Mouse (Mus musculus) megakaryocyte, embryonic 14.5 days (primary cell): ENCODE data around the gene Antxr2. TPM values are rescaled to one million over a fixed set of nuclear protein-coding genes. Genes with fewer than 3 reads are reported as not detected.

Source experiments
- H3K27me3 ChIP-seq: replicated peaks from 2 replicates; pipeline ENCODE3; 2012; ENCODE audit warnings: inconsistent platforms
- H3K36me3 ChIP-seq: replicated peaks from 2 replicates; pipeline ENCODE3; 2012; ENCODE audit warnings: low read length, inconsistent platforms, mixed read lengths
- H3K4me1 ChIP-seq: 2 replicates; pipeline ENCODE4 v1.6.1; 2012; ENCODE audit warnings: inconsistent platforms
- H3K4me3 ChIP-seq: replicated peaks from 2 replicates; pipeline ENCODE3; 2012; ENCODE audit warnings: moderate library complexity, mild to moderate bottlenecking, inconsistent platforms
- H3K9me3 ChIP-seq: 2 replicates; pipeline ENCODE4 v1.6.1; 2012; ENCODE audit warnings: inconsistent platforms
- FLI1 ChIP-seq: IDR thresholded peaks from 2 replicates; pipeline ENCODE4 v1.6.1; 2012; ENCODE audit warnings: low read length, inconsistent platforms, mixed read lengths
- GATA1 ChIP-seq: IDR thresholded peaks from 3 replicates; pipeline ENCODE4 v1.6.1; 2012; ENCODE audit warnings: mixed read lengths, low read length, inconsistent platforms, borderline replicate concordance
- polyA plus RNA-seq: library from polyadenylated mRNA; stranded (reverse); fragments of >175 nt; gene quantifications from 2 replicates; pipeline ENCODE4 v1.2.3, GENCODE M21; 2012; ENCODE audit warnings: low replicate concordance; ENCODE audit not compliant: insufficient read depth

The Antxr2 gene
- polyA plus RNA-seq, 1 experiment: 0.83 TPM

GRCm38 (mm10) chr5:97964444-97964843 is 66.4 kb downstream of the Antxr2 start:
- Histone ChIP-seq H3K27me3 (no peaks in the 10 kb centered on the region), H3K9me3 (no peaks in the 10 kb centered on the region), H3K4me3 (no peak overlapping the region), H3K36me3 (no peaks in the 10 kb centered on the region), H3K4me1 (no peaks in the 10 kb centered on the region)
- TF ChIP-seq GATA1: no peak
- no peak for TF ChIP-seq FLI1

- Histone ChIP-seq H3K4me1 (no peaks in the 10 kb centered on the region), H3K27me3 (no peaks in the 10 kb centered on the region), H3K4me3 (no peak overlapping the region), H3K36me3 (no peaks in the 10 kb centered on the region), H3K9me3 (no peaks in the 10 kb centered on the region)
- TF ChIP-seq FLI1 (no peak), GATA1 (no peak)
Measured at GRCm38 (mm10) chr5:97962512-97962911, 68.3 kb downstream of the Antxr2 start.

- TF ChIP-seq FLI1 (no peak), GATA1 (no peak)
- Histone ChIP-seq H3K9me3 (no peaks in the 10 kb centered on the region), H3K4me3 (no peak overlapping the region), H3K36me3 (no peaks in the 10 kb centered on the region), H3K4me1 (no peaks in the 10 kb centered on the region), H3K27me3 (no peaks in the 10 kb centered on the region)
Measured at GRCm38 (mm10) chr5:97961786-97962185, 69.1 kb downstream of the Antxr2 start.

DNA sequence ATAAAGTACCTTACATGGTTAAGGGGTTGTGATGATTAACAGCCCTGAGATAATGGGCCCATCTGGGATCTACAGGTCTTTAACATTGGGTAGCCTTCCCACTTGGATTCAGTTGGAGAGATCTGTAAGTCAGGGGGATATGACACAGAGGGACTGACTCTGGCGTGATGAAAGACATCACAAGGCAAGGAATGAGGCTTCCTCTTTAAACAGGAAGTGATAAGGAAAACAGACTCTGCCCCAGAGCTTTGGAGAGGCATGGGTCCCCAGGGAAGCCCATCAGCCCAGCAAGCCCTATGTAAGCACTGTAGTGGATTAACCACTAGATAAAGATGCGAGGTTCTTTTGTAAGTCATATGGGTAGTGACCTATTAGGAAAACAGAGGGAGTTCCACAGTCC is 71.2 kb downstream of the Antxr2 start:
- Histone ChIP-seq H3K9me3 (no peaks in the 10 kb centered on the region), H3K27me3 (no peaks in the 10 kb centered on the region), H3K36me3 (no peaks in the 10 kb centered on the region), H3K4me1 (no peaks in the 10 kb centered on the region), H3K4me3 (no peak overlapping the region)
- TF ChIP-seq FLI1: no peak
- TF ChIP-seq GATA1: no peak

- TF ChIP-seq FLI1 (no peak), GATA1 (no peak)
Measured at GRCm38 (mm10) chr5:97959010-97959409, 71.8 kb downstream of the Antxr2 start.

DNA sequence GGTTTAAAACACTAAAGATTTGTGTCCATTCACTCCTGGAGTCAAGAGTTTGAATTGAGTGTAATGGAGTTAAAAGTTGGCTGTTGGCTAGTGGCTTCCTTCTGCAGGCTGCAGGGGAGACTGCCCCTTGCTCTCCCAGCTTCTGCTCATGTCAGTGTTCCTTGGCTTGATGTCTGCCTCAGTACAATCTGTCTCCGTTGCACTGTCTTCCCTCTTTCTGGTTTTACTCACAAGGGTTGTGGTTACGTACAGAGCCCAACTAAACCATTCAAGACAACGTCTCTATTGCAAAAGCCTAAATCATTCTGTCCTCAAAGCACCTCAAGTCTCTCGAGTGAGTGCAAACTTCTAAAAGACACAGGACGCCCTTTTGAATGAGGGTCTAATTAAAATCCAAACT is 73.3 kb downstream of the Antxr2 start:
- Histone ChIP-seq H3K27me3 (no peaks in the 10 kb centered on the region), H3K36me3 (no peaks in the 10 kb centered on the region), H3K4me1 (no peaks in the 10 kb centered on the region), H3K9me3 (no peaks in the 10 kb centered on the region), H3K4me3 (no peak overlapping the region)
- no peak for TF ChIP-seq GATA1
- TF ChIP-seq FLI1: no peak

More at GRCm38 (mm10) chr5:97959010-97959409, 71.8 kb downstream of the Antxr2 start:
- Histone ChIP-seq H3K4me1 (no peaks in the 10 kb centered on the region), H3K36me3 (no peaks in the 10 kb centered on the region), H3K4me3 (no peak overlapping the region), H3K9me3 (no peaks in the 10 kb centered on the region), H3K27me3 (no peaks in the 10 kb centered on the region)

DNA sequence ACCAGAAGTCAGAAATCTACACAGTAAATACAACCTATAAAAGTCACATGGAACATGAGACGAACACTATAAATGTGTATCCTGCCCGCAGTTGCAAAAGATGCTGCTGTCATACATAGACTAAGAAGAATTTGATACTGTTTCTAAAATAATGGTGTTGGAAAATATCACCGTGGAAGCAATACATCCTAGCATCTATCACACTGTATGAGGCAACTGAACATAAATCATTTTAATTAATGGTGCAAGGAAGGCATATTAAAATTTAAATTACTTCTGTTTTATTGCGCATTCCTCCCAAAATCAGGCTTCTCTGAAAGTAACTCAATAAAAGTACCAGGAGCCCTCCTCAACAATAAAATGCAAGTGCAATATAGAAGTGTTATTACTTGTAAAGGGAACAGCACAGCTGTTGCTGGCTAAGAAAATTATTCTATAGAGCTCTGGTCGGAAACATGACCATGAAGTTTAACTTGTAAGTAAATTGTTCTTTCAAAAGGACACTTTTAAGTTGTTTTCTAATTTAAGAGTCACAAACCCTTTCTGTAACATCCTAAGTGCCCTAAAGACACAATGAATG is 76.6 kb downstream of the Antxr2 start:
- H3K27me3 ChIP-seq: no peaks in the 10 kb centered on the region
- TF ChIP-seq GATA1 (no peak), FLI1 (no peak)
- H3K9me3 ChIP-seq: no peaks in the 10 kb centered on the region
- no peak overlapping the region for H3K4me3 ChIP-seq
- H3K36me3 ChIP-seq: no peaks in the 10 kb centered on the region
- H3K4me1 ChIP-seq: no peaks in the 10 kb centered on the region

DNA sequence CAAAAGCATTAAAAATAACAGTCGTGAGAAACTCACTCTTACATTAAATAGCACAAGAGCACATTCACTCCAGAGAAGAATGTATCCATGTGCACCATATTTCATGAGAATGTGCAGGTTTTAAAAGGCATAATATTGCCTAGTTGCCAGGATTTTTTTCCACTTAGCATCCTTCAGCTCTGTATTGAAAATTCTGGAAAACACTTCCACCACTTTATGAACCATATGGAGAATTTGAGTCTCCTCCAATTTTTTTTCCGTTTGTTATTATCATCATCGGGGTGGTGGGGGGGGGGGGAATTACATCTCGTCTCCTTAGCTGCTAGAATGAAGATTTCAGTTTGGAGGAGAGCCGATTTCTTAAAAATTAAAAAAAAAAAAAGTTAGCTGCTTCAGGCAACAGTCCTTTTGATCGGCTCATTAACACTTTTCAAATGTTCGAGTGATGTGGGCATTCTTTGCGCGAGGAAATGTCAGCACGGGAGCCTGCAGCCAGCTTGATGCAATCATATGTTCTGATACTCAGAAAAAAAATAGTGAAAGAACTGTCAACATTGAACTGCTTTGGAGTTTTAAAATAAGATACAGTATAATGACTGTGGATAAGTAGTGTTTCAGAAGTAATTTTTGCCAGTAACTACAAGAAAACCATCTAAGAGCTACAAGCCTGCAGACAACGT is 77.5 kb downstream of the Antxr2 start:
- Histone ChIP-seq H3K9me3 (no peaks in the 10 kb centered on the region), H3K36me3 (no peaks in the 10 kb centered on the region), H3K27me3 (no peaks in the 10 kb centered on the region), H3K4me1 (no peaks in the 10 kb centered on the region), H3K4me3 (no peak overlapping the region)
- TF ChIP-seq GATA1 (no peak), FLI1 (no peak)

GRCm38 (mm10) chr5:97947261-97947660 is 83.6 kb downstream of the Antxr2 start:
- Histone ChIP-seq H3K36me3 (no peaks in the 10 kb centered on the region), H3K4me3 (no peak overlapping the region), H3K4me1 (no peaks in the 10 kb centered on the region), H3K9me3 (no peaks in the 10 kb centered on the region), H3K27me3 (no peaks in the 10 kb centered on the region)
- TF ChIP-seq GATA1 (no peak), FLI1 (no peak)

GRCm38 (mm10) chr5:97946236-97946635 is 84.6 kb downstream of the Antxr2 start:
- no peaks in the 10 kb centered on the region for H3K4me1 ChIP-seq
- H3K9me3 ChIP-seq: no peaks in the 10 kb centered on the region
- TF ChIP-seq GATA1 (no peak), FLI1 (no peak)

More at GRCm38 (mm10) chr5:97946236-97946635, 84.6 kb downstream of the Antxr2 start:
- H3K27me3 ChIP-seq: no peaks in the 10 kb centered on the region
- no peaks in the 10 kb centered on the region for H3K36me3 ChIP-seq
- H3K4me3 ChIP-seq: no peak overlapping the region
